Mouse (Mus musculus) MEL (cell line): ENCODE results near the gene Itpripl2. TPM values are rescaled to one million over a fixed set of nuclear protein-coding genes. Genes with fewer than 3 reads are reported as not detected.

Source experiments
- DNase-seq: peaks from one replicate; pipeline ENCODE4 v3.0.0; 2011; ENCODE audit warnings: low read depth, low spot score
- H3K27ac ChIP-seq: 2 replicates; pipeline ENCODE4 v1.5.1; 2012; ENCODE audit warnings: low read depth, mild to moderate bottlenecking, control low read depth, low read length, moderate library complexity; ENCODE audit not compliant: control insufficient read depth
- H3K27me3 ChIP-seq, 2 experiments: fragments of 150-350 bp in 1 of 2; sonication (generic) in 1 of 2; 2 replicates each; pipeline ENCODE4 v1.6.1; 2012; ENCODE audit warnings: low read length in 2 of 2, mild to moderate bottlenecking in 2 of 2, improper control_type of control experiment in 1 of 2, moderate library complexity in 1 of 2; ENCODE audit not compliant: insufficient read depth in 2 of 2, control insufficient read depth in 1 of 2
- H3K36me3 ChIP-seq, 2 experiments: 2 replicates each; pipeline ENCODE4 v1.6.1; 2012 to 2014; ENCODE audit warnings: low read length in 2 of 2, improper control_type of control experiment in 1 of 2, inconsistent platforms in 1 of 2, mild to moderate bottlenecking in 1 of 2; ENCODE audit not compliant: insufficient read depth in 2 of 2, control insufficient read depth in 1 of 2
- H3K4me1 ChIP-seq, 2 experiments: fragments of 150-350 bp in 1 of 2; sonication (generic) in 1 of 2; 2 replicates each; pipeline ENCODE4 v1.6.1; 2012; ENCODE audit warnings: low read length in 2 of 2, improper control_type of control experiment in 1 of 2, mild to moderate bottlenecking in 1 of 2; ENCODE audit not compliant: insufficient read depth in 2 of 2, control insufficient read depth in 1 of 2
- H3K4me3 ChIP-seq, 2 experiments: fragments of 150-350 bp in 1 of 2; sonication (generic) in 1 of 2; 2 replicates each; pipeline ENCODE4 v1.5.1; 2012; ENCODE audit warnings: low read depth in 2 of 2, low read length in 2 of 2, mild to moderate bottlenecking in 2 of 2, moderate library complexity in 2 of 2, control low read depth in 1 of 2, improper control_type of control experiment in 1 of 2; ENCODE audit not compliant: control insufficient read depth in 1 of 2, insufficient read depth in 1 of 2
- H3K79me2 ChIP-seq: 2 replicates; pipeline ENCODE4 v1.6.1; 2012; ENCODE audit warnings: mild to moderate bottlenecking, low read length, moderate library complexity; ENCODE audit not compliant: control insufficient read depth, poor library complexity, insufficient read depth
- H3K9ac ChIP-seq: 2 replicates; pipeline ENCODE4 v1.6.1; 2012; ENCODE audit warnings: low read depth, mild to moderate bottlenecking, control low read depth, low read length, moderate library complexity; ENCODE audit not compliant: control insufficient read depth, poor library complexity, severe bottlenecking
- H3K9me3 ChIP-seq: fragments of 150-350 bp; sonication (generic); replicated peaks from 2 replicates; pipeline ENCODE4 v1.6.1; 2012; ENCODE audit warnings: mild to moderate bottlenecking, low read length, improper control_type of control experiment, moderate library complexity; ENCODE audit not compliant: insufficient read depth
- CHD1 ChIP-seq: IDR thresholded peaks from 2 replicates; pipeline ENCODE4 v1.6.1; 2012; ENCODE audit warnings: low read depth, mild to moderate bottlenecking, inconsistent platforms, low read length, improper control_type of control experiment
- CTCF ChIP-seq, 3 experiments: IDR thresholded peaks in 2 of 3; conservative IDR thresholded peaks in 1 of 3; 2 replicates each; pipeline ENCODE4 v1.5.1; 2011 to 2012; ENCODE audit warnings: low read length in 3 of 3, low read depth in 2 of 3, mild to moderate bottlenecking in 2 of 3, improper control_type of control experiment in 1 of 3, inconsistent platforms in 1 of 3, mixed read lengths in 1 of 3, moderate library complexity in 1 of 3; ENCODE audit not compliant: control insufficient read depth in 1 of 3, insufficient read depth in 1 of 3, poor library complexity in 1 of 3, severe bottlenecking in 1 of 3
- ELF1 ChIP-seq: IDR thresholded peaks from 2 replicates; pipeline ENCODE4 v1.6.1; 2014; ENCODE audit warnings: low read depth, mild to moderate bottlenecking, inconsistent platforms, low read length, improper control_type of control experiment, moderate library complexity
- ETS1 ChIP-seq: IDR thresholded peaks from 2 replicates; pipeline ENCODE4 v1.6.1; 2012; ENCODE audit warnings: low read depth, mild to moderate bottlenecking, inconsistent platforms, low read length, improper control_type of control experiment, moderate library complexity
- HCFC1 ChIP-seq: IDR thresholded peaks from 2 replicates; pipeline ENCODE4 v1.6.1; 2012; ENCODE audit warnings: low read depth, mild to moderate bottlenecking, inconsistent platforms, low read length, improper control_type of control experiment, moderate library complexity
- MAFK ChIP-seq: IDR thresholded peaks from 2 replicates; pipeline ENCODE4 v1.6.1; 2011; ENCODE audit warnings: low read depth, mild to moderate bottlenecking, low read length, improper control_type of control experiment, borderline replicate concordance
- MAX ChIP-seq: IDR thresholded peaks from 2 replicates; pipeline ENCODE4 v1.6.1; 2011; ENCODE audit warnings: low read length, improper control_type of control experiment
- MAZ ChIP-seq: IDR thresholded peaks from 2 replicates; pipeline ENCODE4 v1.6.1; 2012; ENCODE audit warnings: low read depth, mild to moderate bottlenecking, inconsistent platforms, low read length, improper control_type of control experiment
- MXI1 ChIP-seq: IDR thresholded peaks from 2 replicates; pipeline ENCODE4 v1.6.1; 2011; ENCODE audit warnings: mild to moderate bottlenecking, low read depth, low read length, improper control_type of control experiment
- MYC ChIP-seq: IDR thresholded peaks from 2 replicates; pipeline ENCODE4 v1.6.1; 2011; ENCODE audit warnings: low read depth, mild to moderate bottlenecking, low read length, improper control_type of control experiment, moderate library complexity
- NELFE ChIP-seq: IDR thresholded peaks from 2 replicates; pipeline ENCODE4 v1.6.1; 2011; ENCODE audit warnings: low read depth, low read length, improper control_type of control experiment
- NRF1 ChIP-seq: IDR thresholded peaks from 2 replicates; pipeline ENCODE4 v1.6.1; 2014; ENCODE audit warnings: low read depth, mild to moderate bottlenecking, inconsistent platforms, low read length, improper control_type of control experiment, moderate library complexity; ENCODE audit not compliant: poor library complexity, insufficient read depth, severe bottlenecking
- POLR2AphosphoS2 ChIP-seq: IDR thresholded peaks from 2 replicates; pipeline ENCODE4 v1.6.1; 2011; ENCODE audit warnings: low read length, improper control_type of control experiment
- RAD21 ChIP-seq: IDR thresholded peaks from 2 replicates; pipeline ENCODE4 v1.6.1; 2011; ENCODE audit warnings: mild to moderate bottlenecking, low read depth, low read length, improper control_type of control experiment
- SIN3A ChIP-seq: IDR thresholded peaks from 2 replicates; pipeline ENCODE4 v1.6.1; 2012; ENCODE audit warnings: low read length, improper control_type of control experiment, inconsistent platforms
- TBP ChIP-seq: IDR thresholded peaks from 2 replicates; pipeline ENCODE4 v1.8.0; 2011; ENCODE audit warnings: low read depth, low read length, improper control_type of control experiment
- TCF12 ChIP-seq: IDR thresholded peaks from 2 replicates; pipeline ENCODE4 v1.6.1; 2014; ENCODE audit warnings: low read depth, mild to moderate bottlenecking, inconsistent platforms, low read length, improper control_type of control experiment, moderate library complexity
- USF1 ChIP-seq: IDR thresholded peaks from 2 replicates; pipeline ENCODE4 v1.6.1; 2014; ENCODE audit warnings: low read depth, mild to moderate bottlenecking, inconsistent platforms, low read length, improper control_type of control experiment, moderate library complexity
- USF2 ChIP-seq, 2 experiments: IDR thresholded peaks; 2 replicates each; pipeline ENCODE4 v1.6.1; 2011 to 2012; ENCODE audit warnings: improper control_type of control experiment in 2 of 2, low read length in 2 of 2, borderline replicate concordance in 1 of 2, inconsistent platforms in 1 of 2, low read depth in 1 of 2, mild to moderate bottlenecking in 1 of 2; ENCODE audit not compliant: insufficient read depth in 1 of 2
- ZNF384 ChIP-seq: IDR thresholded peaks from 2 replicates; pipeline ENCODE4 v1.6.1; 2012; ENCODE audit warnings: low read depth, mild to moderate bottlenecking, inconsistent platforms, low read length, improper control_type of control experiment
- polyA plus RNA-seq, 2 experiments: library from polyadenylated mRNA; stranded (reverse) in 1 of 2; unstranded in 1 of 2; fragments of >175 nt in 1 of 2; fragments of >200 nt in 1 of 2; gene quantifications; 2 replicates each; pipeline versions ENCODE4 v1.2.1 to v1.2.4; 2012; ENCODE audit warnings: low replicate concordance in 2 of 2, low read depth in 1 of 2; ENCODE audit not compliant: insufficient read length in 2 of 2, insufficient read depth in 1 of 2, missing spikeins in 1 of 2
- total RNA-seq: library from RNA; depleted of rRNA; stranded (reverse); fragments of 300-350 nt; gene quantifications from 2 replicates; pipeline ENCODE4 v1.2.3, GENCODE M21; 2012

Itpripl2 gene
- total and polyA plus RNA-seq, 3 experiments, result 4.3 to 4.8 TPM; not detected in 1

GRCm38 (mm10) chr7:118453722-118454121 lies 38.1 kb downstream of the Itpripl2 start:
- Histone ChIP-seq H3K36me3 (no peaks in the 10 kb centered on the region), H3K4me3 (no peak overlapping the region), H3K9ac (no peak overlapping the region), H3K27ac (no peak overlapping the region), H3K4me1 (no peaks in the 10 kb centered on the region), H3K9me3 (no peaks in the 10 kb centered on the region), H3K27me3 (no peaks in the 10 kb centered on the region), H3K79me2 (no peaks in the 10 kb centered on the region)
- DNase-seq, result no peak
- TF ChIP-seq USF2 (IDR thresholded peaks at IDR 0.05; ENCODE audit: borderline replicate concordance in 1 of 2, insufficient read depth in 1 of 2, low read depth in 1 of 2, low read length in 2 of 2) (no peak), CTCF (IDR thresholded peaks at IDR 0.05 in 2 of 3, conservative IDR thresholded peaks at IDR 0.05 in 1 of 3; ENCODE audit: control insufficient read depth in 1 of 3, insufficient read depth in 1 of 3, low read depth in 2 of 3, low read length in 3 of 3, poor library complexity in 1 of 3, severe bottlenecking in 1 of 3) (no peak), TBP (no peak), ETS1 (no peak), MAFK (no peak), POLR2AphosphoS2 (no peak), MXI1 (no peak), MAZ (no peak), CHD1 (no peak), MAX (no peak), NRF1 (no peak), TCF12 (no peak), HCFC1 (no peak), SIN3A (no peak), NELFE (no peak), MYC (no peak), ZNF384 (no peak), USF1 (no peak)

- Histone ChIP-seq H3K9ac (no peak overlapping the region), H3K36me3 (no peaks in the 10 kb centered on the region), H3K4me1 (no peaks in the 10 kb centered on the region), H3K27ac (no peak overlapping the region)
- DNase-seq, result no peak
- no peak for TF ChIP-seq NRF1
- TF ChIP-seq ELF1, result no peak
- no peak for TF ChIP-seq HCFC1
- no peak for TF ChIP-seq USF2 (IDR thresholded peaks at IDR 0.05; ENCODE audit: borderline replicate concordance in 1 of 2, insufficient read depth in 1 of 2, low read depth in 1 of 2, low read length in 2 of 2)
- TF ChIP-seq RAD21, result no peak
- no peak for TF ChIP-seq MAFK
- TF ChIP-seq, all 39 proteins: peak for 0
- H3K9me3 ChIP-seq, result no peaks in the 10 kb centered on the region
- no peak overlapping the region for H3K4me3 ChIP-seq
- no peaks in the 10 kb centered on the region for H3K27me3 ChIP-seq
- H3K79me2 ChIP-seq, result no peaks in the 10 kb centered on the region
These were observed 38.8 kb downstream of the Itpripl2 start for GRCm38 (mm10) chr7:118452940-118453339.
